Mouse (Mus musculus) myocyte (in vitro differentiated cells): Measurements from ENCODE around the gene Actn2. TPM values are rescaled to one million over a fixed set of nuclear protein-coding genes. Genes with fewer than 3 reads are reported as not detected.

ENCODE experiments used
- H3K27me3 ChIP-seq: one replicate; pipeline ENCODE4 v1.6.1; 2011; ENCODE audit not compliant: control insufficient read depth, insufficient read depth, insufficient read length
- H3K36me3 ChIP-seq: one replicate; pipeline ENCODE4 v1.6.1; 2011; ENCODE audit not compliant: control insufficient read depth, insufficient read depth
- H3K4me2 ChIP-seq: one replicate; pipeline ENCODE4 v1.6.1; 2011; ENCODE audit warnings: low read depth, control low read depth
- H3K4me3 ChIP-seq: one replicate; pipeline ENCODE4 v1.5.1; 2011; ENCODE audit warnings: mild to moderate bottlenecking, control low read depth, moderate library complexity
- H3K79me2 ChIP-seq: one replicate; pipeline ENCODE4 v1.6.1; 2011; ENCODE audit not compliant: control insufficient read depth, insufficient read depth
- H3ac ChIP-seq: one replicate; pipeline ENCODE4 v1.6.1; 2011; ENCODE audit not compliant: control insufficient read depth, insufficient read length
- CEBPB ChIP-seq: IDR thresholded peaks from 2 replicates; pipeline ENCODE4 v1.6.1; 2011; ENCODE audit warnings: mild to moderate bottlenecking, moderate library complexity; ENCODE audit not compliant: poor library complexity, insufficient read depth, severe bottlenecking
- E2F4 ChIP-seq: IDR thresholded peaks from one replicate; pipeline ENCODE4 v1.6.1; 2011; ENCODE audit warnings: mild to moderate bottlenecking, control low read depth, moderate library complexity; ENCODE audit not compliant: insufficient read depth
- MAX ChIP-seq: IDR thresholded peaks from one replicate; pipeline ENCODE4 v1.6.1; 2011; ENCODE audit warnings: low read depth, mild to moderate bottlenecking, control low read depth
- MYOD1 ChIP-seq, 3 experiments: IDR thresholded peaks; one replicate each; pipeline ENCODE4 v1.6.1; 2011; ENCODE audit warnings: control low read depth in 2 of 3, low read depth in 2 of 3, mild to moderate bottlenecking in 2 of 3, moderate library complexity in 1 of 3; ENCODE audit not compliant: insufficient read length in 2 of 3, control insufficient read depth in 1 of 3
- MYOG ChIP-seq, 3 experiments: IDR thresholded peaks; one replicate each; pipeline ENCODE4 v1.6.1; 2011; ENCODE audit warnings: control low read depth in 2 of 3, low read depth in 2 of 3, mild to moderate bottlenecking in 2 of 3; ENCODE audit not compliant: insufficient read length in 2 of 3, control insufficient read depth in 1 of 3, insufficient read depth in 1 of 3
- POLR2A ChIP-seq: IDR thresholded peaks from one replicate; pipeline ENCODE4 v1.6.1; 2011; ENCODE audit warnings: low read depth, mild to moderate bottlenecking, control low read depth, moderate library complexity; ENCODE audit not compliant: insufficient read length
- POLR2AphosphoS2 ChIP-seq: IDR thresholded peaks from one replicate; pipeline ENCODE4 v1.6.1; 2011; ENCODE audit warnings: low read depth, control low read depth; ENCODE audit not compliant: insufficient read length
- REST ChIP-seq: IDR thresholded peaks from one replicate; pipeline ENCODE4 v1.6.1; 2011; ENCODE audit warnings: mild to moderate bottlenecking, control low read depth, moderate library complexity; ENCODE audit not compliant: insufficient read depth, insufficient read length
- SRF ChIP-seq: IDR thresholded peaks from one replicate; pipeline ENCODE4 v1.6.1; 2011; ENCODE audit warnings: low read depth; ENCODE audit not compliant: control insufficient read depth, insufficient read length
- TCF12 ChIP-seq: IDR thresholded peaks from one replicate; pipeline ENCODE4 v1.6.1; 2011; ENCODE audit warnings: mild to moderate bottlenecking, control low read depth; ENCODE audit not compliant: poor library complexity, insufficient read depth, severe bottlenecking
- TCF3 ChIP-seq: IDR thresholded peaks from one replicate; pipeline ENCODE4 v1.6.1; 2011; ENCODE audit warnings: low read depth, control low read depth; ENCODE audit not compliant: insufficient read length
- USF1 ChIP-seq: IDR thresholded peaks from one replicate; pipeline ENCODE4 v1.6.1; 2011; ENCODE audit warnings: low read depth, mild to moderate bottlenecking, control low read depth, moderate library complexity
- polyA plus RNA-seq: library from polyadenylated mRNA; unstranded; fragments of >200 nt; fragmentation: generic; extraction: Trizol; gene quantifications from one replicate; pipeline ENCODE4 v1.2.1, GENCODE M21; 2012; ENCODE audit warnings: missing spikeins

Gene Actn2
- polyA plus RNA-seq, 1 experiment = 147 TPM

DNA sequence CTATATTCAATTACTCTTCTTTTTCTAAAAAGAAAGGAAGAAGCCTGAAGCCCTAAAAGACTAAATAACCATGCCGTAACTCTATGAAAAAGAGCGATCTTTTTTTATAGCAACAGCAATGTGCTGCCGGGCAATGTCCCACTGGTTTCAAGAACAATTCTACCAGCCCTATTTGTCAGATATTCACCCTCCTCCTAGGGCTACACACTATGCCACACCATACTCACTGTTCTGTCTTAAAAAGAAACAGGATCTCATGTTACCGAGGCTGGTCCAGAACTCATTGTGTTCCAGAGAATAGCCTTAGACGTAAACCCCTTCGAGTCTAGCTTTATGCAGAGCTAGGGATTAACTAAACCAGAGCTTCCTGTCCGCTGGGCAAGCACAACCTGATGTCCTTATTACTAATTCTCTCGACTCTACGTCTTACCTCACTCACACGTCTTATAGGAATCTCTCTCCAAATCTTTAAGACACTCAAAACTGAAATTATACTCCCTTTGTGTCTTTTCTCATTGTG, 83.6 kb downstream of the Actn2 start:
- H3K27me3 ChIP-seq = no peaks in the 10 kb centered on the region
- H3K4me3 ChIP-seq = peak overlapping the region; percentile 77
- no peak for TF ChIP-seq SRF
- no peak for TF ChIP-seq CEBPB
- TF ChIP-seq USF1 = no peak
- TF ChIP-seq TCF3 = no peak
- TF ChIP-seq POLR2A = no peak
- no peak for TF ChIP-seq E2F4
- no peak for TF ChIP-seq TCF12
- H3ac ChIP-seq = peak overlapping the region; percentile 2
- no peaks in the 10 kb centered on the region for H3K36me3 ChIP-seq
- peaks cover 28% of the 10 kb centered on the region for H3K79me2 ChIP-seq
- peak overlapping the region; percentile 80 for H3K4me2 ChIP-seq

DNA sequence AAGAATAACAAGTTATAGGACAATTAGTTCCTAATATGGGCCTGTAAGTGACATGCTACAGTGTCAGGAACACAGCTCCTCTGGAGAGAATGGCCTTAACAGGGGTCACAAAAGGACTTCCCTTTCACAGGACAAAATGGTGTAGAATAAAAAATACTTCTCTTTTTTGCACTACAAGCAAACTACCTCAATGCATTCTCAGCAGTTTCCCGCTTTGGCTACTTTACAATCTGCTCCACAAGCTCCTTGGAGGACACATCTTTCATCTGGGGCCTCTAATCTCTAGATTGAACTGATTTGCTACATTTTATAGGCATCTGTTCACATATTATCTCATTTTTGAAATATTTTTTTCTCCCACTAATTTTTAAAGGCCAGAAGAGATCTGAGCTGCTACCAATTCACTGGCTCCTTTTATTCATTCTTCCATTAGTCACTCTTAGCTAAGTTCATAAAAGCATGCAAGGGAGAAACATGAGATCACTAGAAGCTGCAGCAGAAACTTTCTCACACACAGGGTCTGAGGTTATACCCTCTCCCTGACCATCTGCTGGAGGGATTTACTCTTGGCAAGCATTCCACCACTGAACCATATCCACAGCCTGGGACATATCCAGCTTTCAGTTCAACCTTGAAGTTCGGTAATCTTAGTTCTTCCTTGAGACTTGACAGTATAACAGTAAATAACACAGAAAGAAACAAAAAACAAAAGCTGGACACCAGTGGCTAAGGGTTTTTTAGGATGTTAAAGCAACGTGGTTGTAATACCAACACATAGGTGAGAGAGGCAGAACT, 84.5 kb downstream of the Actn2 start:
- Histone ChIP-seq H3K36me3 (no peaks in the 10 kb centered on the region), H3K4me2 (peak overlapping the region; percentile 80)

DNA sequence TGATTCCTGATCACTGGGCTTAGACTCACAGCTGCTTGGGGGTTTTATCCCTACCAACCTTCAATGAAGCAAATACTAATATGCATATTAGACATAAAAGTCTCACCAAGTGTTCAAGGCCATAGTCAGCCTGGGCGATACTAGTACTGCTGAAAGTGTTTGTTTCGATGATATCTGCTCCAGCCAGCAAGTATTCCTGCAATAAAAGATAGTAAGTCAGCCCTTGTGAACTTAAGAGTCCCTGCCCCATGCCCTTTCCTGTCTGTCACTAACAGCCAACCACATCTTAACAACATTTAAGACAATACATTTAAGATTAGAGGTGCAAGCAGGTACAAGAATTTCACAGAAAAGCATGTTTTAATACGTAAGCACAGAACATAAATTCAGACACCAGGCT, 90.1 kb downstream of the Actn2 start:
- TF ChIP-seq SRF = no peak
- no peak for TF ChIP-seq USF1
- TF ChIP-seq MYOD1 (IDR thresholded peaks at IDR 0.05; ENCODE audit: control insufficient read depth in 1 of 3, insufficient read length in 2 of 3, low read depth in 2 of 3) = no peak
- no peak for TF ChIP-seq MYOG (IDR thresholded peaks at IDR 0.05; ENCODE audit: control insufficient read depth in 1 of 3, insufficient read depth in 1 of 3, insufficient read length in 2 of 3, low read depth in 2 of 3)
- TF ChIP-seq REST = no peak
- TF ChIP-seq POLR2A = no peak
- TF ChIP-seq TCF12 = no peak
- no peak for TF ChIP-seq TCF3
- TF ChIP-seq E2F4 = no peak
- TF ChIP-seq POLR2AphosphoS2 = no peak
- TF ChIP-seq CEBPB = no peak
- no peak for TF ChIP-seq MAX
- Histone ChIP-seq H3K36me3 (peaks cover 19% of the 10 kb centered on the region), H3K4me3 (no peak overlapping the region), H3ac (no peak overlapping the region), H3K79me2 (peaks cover 18% of the 10 kb centered on the region), H3K4me2 (no peak overlapping the region), H3K27me3 (no peaks in the 10 kb centered on the region)

More for the DNA sequence above, 84.5 kb downstream of the Actn2 start:
- H3K4me3 ChIP-seq = peak overlapping the region; percentile 77
- TF ChIP-seq MYOD1 (IDR thresholded peaks at IDR 0.05; ENCODE audit: control insufficient read depth in 1 of 3, insufficient read length in 2 of 3, low read depth in 2 of 3) = peak in 2 of 3 experiments; percentile 27 to 41
- no peak for TF ChIP-seq SRF
- peak in 1 of 3 experiments; percentile 12 for TF ChIP-seq MYOG (IDR thresholded peaks at IDR 0.05; ENCODE audit: control insufficient read depth in 1 of 3, insufficient read depth in 1 of 3, insufficient read length in 2 of 3, low read depth in 2 of 3)
- peaks cover 28% of the 10 kb centered on the region for H3K79me2 ChIP-seq
- H3K27me3 ChIP-seq = no peaks in the 10 kb centered on the region
- H3ac ChIP-seq = no peak overlapping the region

DNA sequence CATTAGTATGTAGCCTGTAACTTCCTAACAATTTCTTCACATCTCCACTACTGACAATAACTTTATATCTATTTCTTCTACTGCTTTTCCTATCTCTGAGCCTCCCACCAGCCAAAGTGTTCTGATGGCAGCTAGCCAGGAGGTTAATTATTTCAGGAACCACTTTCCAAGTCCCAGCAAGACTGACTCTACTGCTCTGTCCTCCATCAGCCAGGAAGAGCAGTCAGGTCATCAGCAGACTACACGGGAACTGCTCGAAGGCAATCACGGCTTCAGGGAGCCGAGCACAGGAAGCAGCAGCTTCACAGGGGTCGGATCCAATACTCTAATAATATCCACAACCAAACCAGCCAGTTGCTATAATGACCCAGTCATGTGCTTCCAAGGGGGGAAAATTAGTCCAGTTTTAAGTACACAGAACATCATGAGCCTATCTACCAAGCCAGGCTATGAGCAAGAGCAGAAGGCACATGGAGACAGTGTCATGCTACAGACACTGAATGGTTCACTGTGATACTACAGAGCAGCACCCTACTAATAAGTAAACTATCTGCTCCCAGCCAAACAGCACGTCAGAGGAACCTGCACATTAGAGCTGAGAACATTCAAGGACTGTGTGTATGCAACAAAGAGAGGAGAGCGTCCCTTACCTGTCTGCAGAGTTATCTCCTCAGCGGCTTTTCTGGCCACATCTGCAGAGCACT, 91.2 kb downstream of the Actn2 start:
- peaks cover 23% of the 10 kb centered on the region for H3K36me3 ChIP-seq
- no peak for TF ChIP-seq TCF12
- TF ChIP-seq USF1 = no peak
- no peak for TF ChIP-seq MYOG (IDR thresholded peaks at IDR 0.05; ENCODE audit: control insufficient read depth in 1 of 3, insufficient read depth in 1 of 3, insufficient read length in 2 of 3, low read depth in 2 of 3)
- no peak for TF ChIP-seq CEBPB
- TF ChIP-seq MAX = no peak
- no peak for TF ChIP-seq SRF
- no peak for TF ChIP-seq REST
- no peak for TF ChIP-seq MYOD1 (IDR thresholded peaks at IDR 0.05; ENCODE audit: control insufficient read depth in 1 of 3, insufficient read length in 2 of 3, low read depth in 2 of 3)
- no peak for TF ChIP-seq TCF3
- TF ChIP-seq POLR2AphosphoS2 = no peak
- TF ChIP-seq POLR2A = no peak
- H3K4me2 ChIP-seq = no peak overlapping the region
- no peak overlapping the region for H3K4me3 ChIP-seq
- no peak overlapping the region for H3ac ChIP-seq
- peaks cover 6% of the 10 kb centered on the region for H3K79me2 ChIP-seq
- H3K27me3 ChIP-seq = no peaks in the 10 kb centered on the region

DNA sequence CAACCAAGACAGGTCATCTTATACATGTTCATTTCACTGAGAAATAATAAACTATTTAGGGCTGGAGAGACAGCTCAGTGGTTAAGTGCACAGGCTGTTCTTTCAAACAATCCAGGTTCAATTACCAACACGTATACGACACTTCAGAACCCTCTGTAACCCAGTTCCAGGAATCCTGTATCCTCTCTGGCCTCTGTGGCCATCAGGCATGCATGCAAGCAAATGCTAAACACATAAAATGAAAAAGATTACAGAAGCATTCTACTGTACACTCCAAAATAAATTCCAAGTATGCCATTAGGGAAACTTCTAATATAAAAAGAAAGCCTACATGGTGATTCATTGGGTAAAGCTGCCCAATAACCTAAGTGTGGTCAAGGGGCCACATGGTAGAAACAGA, 94.6 kb downstream of the Actn2 start:
- H3K4me2 ChIP-seq = no peak overlapping the region
- TF ChIP-seq TCF3 = no peak
- no peak overlapping the region for H3K4me3 ChIP-seq
- no peaks in the 10 kb centered on the region for H3K27me3 ChIP-seq
- H3K79me2 ChIP-seq = no peaks in the 10 kb centered on the region
- H3K36me3 ChIP-seq = peaks cover 42% of the 10 kb centered on the region
- no peak overlapping the region for H3ac ChIP-seq
